Mouse (Mus musculus) heart, embryonic 16.5 days (tissue): ENCODE data around the gene Pgrmc1. TPM values are rescaled to one million over a fixed set of nuclear protein-coding genes. Genes with fewer than 3 reads are reported as not detected.

Experiments
- ATAC-seq: fragments of 200-750 bp; cut with Nextera tagmentation; replicated peaks from 2 replicates; pipeline ENCODE4 v1.8.0; 2017; ENCODE audit warnings: moderate number of reproducible peaks; ENCODE audit not compliant: insufficient read depth, low FRiP score; ENCODE audit errors: extremely low read depth
- H3K27ac ChIP-seq: fragments of 300-500 bp; sonication (generic); 2 replicates; pipeline ENCODE4 v1.5.1; 2014; ENCODE audit warnings: mild to moderate bottlenecking, low read length, control low read depth, moderate library complexity
- H3K27me3 ChIP-seq: fragments of 300-500 bp; sonication (generic); 2 replicates; pipeline ENCODE4 v1.6.1; 2014; ENCODE audit warnings: low read length, mixed read lengths; ENCODE audit not compliant: control insufficient read depth, insufficient read depth
- H3K36me3 ChIP-seq: fragments of 300-500 bp; sonication (generic); 2 replicates; pipeline ENCODE4 v1.6.1; 2014; ENCODE audit not compliant: control insufficient read depth, insufficient read depth
- H3K4me1 ChIP-seq: fragments of 300-500 bp; sonication (generic); 2 replicates; pipeline ENCODE4 v1.6.1; 2014; ENCODE audit warnings: low read length, mixed read lengths; ENCODE audit not compliant: control insufficient read depth, insufficient read depth
- H3K4me2 ChIP-seq: fragments of 300-500 bp; sonication (generic); 2 replicates; pipeline ENCODE4 v1.6.1; 2014; ENCODE audit warnings: low read depth, mild to moderate bottlenecking, control low read depth, low read length
- H3K4me3 ChIP-seq: fragments of 300-500 bp; sonication (generic); 2 replicates; pipeline ENCODE4 v1.5.1; 2014; ENCODE audit warnings: mild to moderate bottlenecking, control low read depth, low read length
- H3K9ac ChIP-seq: fragments of 300-500 bp; sonication (generic); 2 replicates; pipeline ENCODE4 v1.6.1; 2014; ENCODE audit warnings: low read length, control low read depth
- H3K9me3 ChIP-seq: fragments of 300-500 bp; sonication (generic); replicated peaks from 2 replicates; pipeline ENCODE4 v1.6.1; 2016; ENCODE audit warnings: low read length; ENCODE audit not compliant: control insufficient read depth
- WGBS: fragments of 180-500 bp; shearing (Covaris S2); extraction: QIAGEN DNeasy Blood & Tissue Kit; methylation state at CpG from one replicate; pipeline ENCODE4 v1.1.7; 2014; 5-methylcytosine and 5-hydroxymethylcytosine counted together
- polyA plus RNA-seq: library from polyadenylated mRNA; unstranded; fragments of >200 nt; fragmentation: Nextera tagmentation; extraction: Ambion mirVana; gene quantifications from 2 replicates; pipeline ENCODE4 v1.2.1, GENCODE M21; 2015

Pgrmc1 gene
- polyA plus RNA-seq, 1 experiment from 2014 or later, result 130 TPM

GRCm38 (mm10) chrX:36644657-36645551, 46.9 kb downstream of the Pgrmc1 start, which contains the start of gene Akap17b:
Akap17b (minus strand) TSS chrX:36645395.
- WGBS, result 10% methylated on average over 51 of the region's 60 CpGs
- Histone ChIP-seq H3K27me3 (no peaks in the 10 kb centered on the region), H3K4me2 (peak within 1 kb of the TSS; percentile 60), H3K36me3 (no peaks in the 10 kb centered on the region), H3K4me1 (no peaks in the 10 kb centered on the region), H3K9ac (peak within 1 kb of the TSS; percentile 76), H3K9me3 (no peaks in the 10 kb centered on the region), H3K4me3 (peak within 1 kb of the TSS; percentile 72), H3K27ac (peak within 1 kb of the TSS; percentile 59)
- ATAC-seq, result peak; percentile 94

Other genes starting within 250 kb of the Pgrmc1 start
- not detected in 2 replicates for gene Gm6268, start 196.9 kb upstream of the Pgrmc1 start, polyA plus RNA-seq
- not detected in 2 replicates for gene Gm14569, start 106.4 kb upstream of the Pgrmc1 start, polyA plus RNA-seq
- 1.6 and 1.8 TPM in 2 replicates for gene Akap17b, start 47.2 kb downstream of the Pgrmc1 start, polyA plus RNA-seq
- gene Slc25a43, start 145.5 kb downstream of the Pgrmc1 start, polyA plus RNA-seq, result 3.1 and 3.9 TPM in 2 replicates
- 1,229 and 1,290 TPM in 2 replicates for gene Slc25a5, start 197.4 kb downstream of the Pgrmc1 start, polyA plus RNA-seq